Mouse (Mus musculus) cortical plate, adult 2 months (tissue): ENCODE measurements at regions not wholly inside any gene's neighbourhood (a gene's known extent, or its start where the extent isn't known, plus 50 kb on each side); places are given as distances from the start of the nearest gene placed in this dataset.

ENCODE experiments used
- CTCF ChIP-seq: fragments of 200-500 bp; IDR thresholded peaks from 2 replicates; pipeline ENCODE4 v1.5.1; 2011; ENCODE audit warnings: mild to moderate bottlenecking, control low read depth, low read length; ENCODE audit not compliant: insufficient read depth; ENCODE audit errors: extremely low read depth
- POLR2A ChIP-seq: fragments of 200-500 bp; IDR thresholded peaks from 2 replicates; pipeline ENCODE4 v1.6.1; 2011; ENCODE audit warnings: mild to moderate bottlenecking, low read length, control low read depth; ENCODE audit not compliant: insufficient read depth; ENCODE audit errors: extremely low read depth

DNA sequence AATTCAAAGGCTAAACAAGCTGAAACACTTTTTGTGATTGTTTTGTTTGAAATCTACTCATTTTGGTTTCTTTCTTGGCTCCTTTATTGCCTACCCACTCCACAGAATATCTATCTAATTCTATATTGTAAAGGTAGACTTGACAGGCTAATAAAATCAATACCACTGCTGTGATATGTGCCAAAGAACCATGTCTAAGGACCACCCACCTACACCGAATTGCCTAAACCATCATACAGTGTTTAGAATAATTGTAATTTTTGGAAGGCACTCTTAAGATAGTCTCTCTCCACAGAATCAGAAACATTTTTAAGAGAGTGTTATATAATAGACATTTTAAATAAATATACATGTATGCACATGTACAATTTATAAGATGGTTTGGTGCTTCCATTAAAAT, 587.6 kb upstream of the Pou3f3 start:
- no peak for TF ChIP-seq CTCF
- no peak for TF ChIP-seq POLR2A
